9 mouse cellular contexts compared by ENCODE assay signal in genomic region chr16:34322546-34322945, GRCm38 (mm10).
DNase-seq lines count a peak whose midpoint lies in the region; ATAC-seq and TF ChIP-seq lines count a peak whose summit lies in the region.
"Had no signal": no experiment of that assay in that cellular context is flagged by ENCODE, and none has a peak within 500 bp of the region (broad histone marks: within the 10 kb centered on the region; RNA-seq: fewer than 3 reads in every experiment).

No protein-coding gene starts in this region.

- no peak overlapping the region for H3K4me3 ChIP-seq in forebrain, postnatal 0 days (ENCODE audit: low read depth, low read length)
- no peak overlapping the region for H3K4me3 ChIP-seq in hindbrain, embryonic 10.5 days
- no peak overlapping the region for H3K4me3 ChIP-seq in midbrain, embryonic 14.5 days (replicated peaks; ENCODE audit: low read depth, low read length)
- H3K4me3 ChIP-seq: megakaryocyte, embryonic 14.5 days had no signal

- DNase-seq in left cerebral cortex, postnatal 4 days, result peak; percentile 94
- no peak for DNase-seq in left cerebral cortex, adult 8-10 months (ENCODE audit: low spot score in 2 of 2)
- DNase-seq in cerebellum, adult 18-20 months, result peak; percentile 93 to 96
- DNase-seq in forebrain, postnatal 0 days, result peak; percentile 59
- DNase-seq in hindbrain, embryonic 10.5 days (ENCODE audit: low spot score), result peak; percentile 74
- DNase-seq in layer of hippocampus, postnatal 10 days (ENCODE audit: low spot score in 2 of 2), result peak; percentile 69 to 74
- peak; percentile 81 for DNase-seq in midbrain, embryonic 14.5 days
- DNase-seq in thymus, postnatal 0 days (ENCODE audit: low spot score), result peak; percentile 9

- no peaks in the 10 kb centered on the region for H3K9me3 ChIP-seq in forebrain, postnatal 0 days (ENCODE audit: low read length)
- no peaks in the 10 kb centered on the region for H3K9me3 ChIP-seq in hindbrain, embryonic 10.5 days
- no peaks in the 10 kb centered on the region for H3K9me3 ChIP-seq in midbrain, embryonic 14.5 days (ENCODE audit: control insufficient read depth, low read length)
- H3K9me3 ChIP-seq: megakaryocyte, embryonic 14.5 days had no signal

- H3K4me1 ChIP-seq in forebrain, postnatal 0 days (ENCODE audit: insufficient read depth), result peaks cover 3% of the 10 kb centered on the region
- peaks cover 12% of the 10 kb centered on the region for H3K4me1 ChIP-seq in hindbrain, embryonic 10.5 days (replicated peaks)
- H3K4me1 ChIP-seq in midbrain, embryonic 14.5 days (ENCODE audit: control insufficient read depth, insufficient read depth, low read length), result peaks cover 11% of the 10 kb centered on the region

- H3K27ac ChIP-seq in forebrain, postnatal 0 days (ENCODE audit: low read depth, low read length), result no peak overlapping the region
- no peak overlapping the region for H3K27ac ChIP-seq in hindbrain, embryonic 10.5 days
- 0 out of 2 replicates have a peak overlapping the region, but pooled peaks have one; percentile 20 for H3K27ac ChIP-seq in midbrain, embryonic 14.5 days (replicated peaks; ENCODE audit: low read depth, low read length)

- H3K4me2 ChIP-seq in forebrain, postnatal 0 days (ENCODE audit: low read depth), result no peak overlapping the region
- no peak overlapping the region for H3K4me2 ChIP-seq in midbrain, embryonic 14.5 days (ENCODE audit: low read length)

- no peaks in the 10 kb centered on the region for H3K36me3 ChIP-seq in forebrain, postnatal 0 days (ENCODE audit: insufficient read depth)
- peaks cover 9% of the 10 kb centered on the region; the same call in 1 of the 2 replicates for H3K36me3 ChIP-seq in hindbrain, embryonic 10.5 days
- H3K36me3 ChIP-seq in midbrain, embryonic 14.5 days (ENCODE audit: control insufficient read depth, insufficient read depth, low read length), result no peaks in the 10 kb centered on the region

- H3K27me3 ChIP-seq in forebrain, postnatal 0 days (ENCODE audit: insufficient read depth, low read length), result no peaks in the 10 kb centered on the region
- no peaks in the 10 kb centered on the region for H3K27me3 ChIP-seq in hindbrain, embryonic 10.5 days (ENCODE audit: insufficient read depth, poor library complexity, severe bottlenecking)
- no peaks in the 10 kb centered on the region for H3K27me3 ChIP-seq in midbrain, embryonic 14.5 days (ENCODE audit: control insufficient read depth, insufficient read depth, low read length)

- 44% methylated on average over 4 of the region's 4 CpGs for WGBS in forebrain, postnatal 0 days
- WGBS in hindbrain, embryonic 10.5 days, result 42% methylated on average over 4 of the region's 4 CpGs
- WGBS in midbrain, embryonic 14.5 days, result 36% methylated on average over 4 of the region's 4 CpGs

- H3K9ac ChIP-seq in forebrain, postnatal 0 days, result no peak overlapping the region
- H3K9ac ChIP-seq in midbrain, embryonic 14.5 days (replicated peaks; ENCODE audit: low read length), result no peak overlapping the region

- peak; percentile 76 for TF ChIP-seq CTCF in forebrain, postnatal 0 days (IDR thresholded peaks at IDR 0.05; ENCODE audit: low read depth)

- ATAC-seq in forebrain, postnatal 0 days, result peak; percentile 78
- peak; percentile 68 for ATAC-seq in midbrain, embryonic 14.5 days (ENCODE audit: low FRiP score, low TSS enrichment)

- intact Hi-C loops in left cerebral cortex, postnatal 4 days (cut with DNase I), result no loop called here

Comparison
In these comparisons a context has a peak if more than half of its experiments do, and no peak if none do; other contexts are left out.
1. DNase-seq: peak in left cerebral cortex, postnatal 4 days (single experiment), cerebellum, adult 18-20 months (2 of 2), forebrain, postnatal 0 days (single experiment), hindbrain, embryonic 10.5 days (single experiment), layer of hippocampus, postnatal 10 days (2 of 2), midbrain, embryonic 14.5 days (single experiment) and thymus, postnatal 0 days (single experiment); none in left cerebral cortex, adult 8-10 months (0 of 2).